Mouse (Mus musculus) spleen, postnatal 14 days (tissue): ENCODE results near the gene Gm10134.
"Not testable (repeated sequence)": the region's sequence is repeated elsewhere in the genome, so short reads cannot be mapped to it uniquely, and the experiment has no call there.

ENCODE experiments used
- DNase-seq, 2 experiments: peaks; one replicate each; pipeline ENCODE4 v3.0.0; 2021 to 2022; ENCODE audit warnings: low spot score in 2 of 2

The Gm10134 gene

DNA sequence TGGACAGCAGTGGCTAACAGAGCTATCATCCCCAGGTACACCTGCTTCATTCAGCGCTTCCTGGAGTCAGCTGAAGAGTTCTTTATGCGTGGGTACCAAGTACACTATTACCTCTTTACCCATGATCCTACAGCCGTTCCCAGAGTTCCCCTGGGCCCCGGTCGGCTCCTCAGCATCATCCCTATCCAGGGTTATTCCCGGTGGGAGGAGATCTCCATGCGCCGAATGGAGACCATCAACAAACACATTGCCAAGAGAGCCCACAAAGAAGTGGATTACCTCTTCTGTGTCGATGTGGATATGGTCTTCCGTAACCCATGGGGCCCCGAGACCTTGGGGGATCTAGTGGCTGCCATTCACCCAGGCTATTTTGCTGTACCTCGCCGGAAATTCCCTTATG lies 1.2 kb upstream of the Gm10134 start:
- DNase-seq, result no peak

DNA sequence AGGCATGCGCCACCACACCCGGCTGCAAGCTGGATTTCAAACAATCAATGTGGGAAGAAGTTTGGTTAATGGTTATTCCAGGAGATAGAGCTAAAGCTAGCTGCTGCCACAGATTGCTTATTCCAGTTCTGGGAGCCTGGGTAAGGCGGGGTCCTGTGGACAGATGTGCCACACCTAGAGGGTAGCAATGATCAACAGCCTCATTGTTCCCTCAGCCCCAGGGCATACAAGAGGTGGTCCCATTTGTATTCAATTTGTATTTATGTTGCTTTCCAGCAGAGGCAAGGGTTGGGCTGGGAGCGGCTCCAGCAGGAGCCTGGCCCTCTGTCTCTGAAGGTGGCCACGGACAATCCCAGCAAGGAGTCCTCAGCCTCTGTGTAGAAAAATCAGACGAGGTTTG lies 396 bp downstream of the Gm10134 start:
- DNase-seq, result no peak

DNA sequence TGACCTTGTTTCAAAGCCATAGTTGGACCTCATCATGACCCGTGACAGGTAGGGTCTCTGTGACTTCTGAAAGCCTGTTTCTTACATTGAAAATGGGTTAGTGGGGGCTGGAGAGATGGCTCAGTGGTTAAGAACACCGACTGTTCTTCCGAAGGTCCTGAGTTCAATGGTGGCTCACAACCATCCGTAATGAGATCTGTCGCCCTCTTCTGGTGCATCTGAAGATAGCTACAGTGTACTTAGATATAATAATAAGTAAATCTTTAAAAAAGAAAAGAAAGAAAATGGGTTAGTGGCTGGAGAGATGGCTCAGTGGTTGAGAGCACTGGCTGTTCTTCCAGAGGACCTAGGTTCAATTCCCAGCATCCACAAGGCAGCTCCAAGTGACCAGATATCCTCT lies 5.7 kb downstream of the Gm10134 start:
- not testable (repeated sequence) for DNase-seq

DNA sequence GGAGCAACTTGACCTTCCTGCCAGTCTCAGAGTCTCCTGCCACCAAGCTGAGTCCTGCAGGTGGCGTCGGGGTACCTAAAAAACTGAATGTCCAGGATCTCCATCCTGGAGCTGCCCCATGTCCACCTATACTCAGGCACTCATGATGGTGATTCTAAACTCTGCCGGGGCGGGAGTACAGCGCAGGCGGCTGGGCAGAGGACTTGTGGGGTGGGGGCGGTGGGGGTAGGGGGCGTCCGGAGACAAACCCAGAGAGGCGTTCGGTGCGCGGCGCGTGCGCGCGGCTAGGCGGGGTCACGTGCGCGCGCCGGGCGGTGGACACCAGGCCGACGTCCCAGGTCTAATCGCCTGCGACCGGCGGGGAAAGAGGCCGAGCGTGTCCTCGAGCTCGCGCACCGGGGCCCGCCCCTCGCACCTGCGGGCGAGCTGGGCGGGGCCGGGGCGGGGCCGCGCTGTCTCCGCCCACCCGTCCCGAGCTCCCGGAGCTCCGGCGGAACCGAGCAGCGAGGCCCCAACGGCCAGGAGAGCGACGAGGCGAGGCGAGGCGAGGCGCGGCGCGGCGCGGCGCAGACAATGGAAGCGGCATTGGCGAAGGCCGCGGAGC lies 7.0 kb downstream of the Gm10134 start, which contains the start of gene Ralgds:
TSS of gene Ralgds (plus strand) at position 328 of the 604 bp plus-strand sequence.
- no peak for DNase-seq

DNA sequence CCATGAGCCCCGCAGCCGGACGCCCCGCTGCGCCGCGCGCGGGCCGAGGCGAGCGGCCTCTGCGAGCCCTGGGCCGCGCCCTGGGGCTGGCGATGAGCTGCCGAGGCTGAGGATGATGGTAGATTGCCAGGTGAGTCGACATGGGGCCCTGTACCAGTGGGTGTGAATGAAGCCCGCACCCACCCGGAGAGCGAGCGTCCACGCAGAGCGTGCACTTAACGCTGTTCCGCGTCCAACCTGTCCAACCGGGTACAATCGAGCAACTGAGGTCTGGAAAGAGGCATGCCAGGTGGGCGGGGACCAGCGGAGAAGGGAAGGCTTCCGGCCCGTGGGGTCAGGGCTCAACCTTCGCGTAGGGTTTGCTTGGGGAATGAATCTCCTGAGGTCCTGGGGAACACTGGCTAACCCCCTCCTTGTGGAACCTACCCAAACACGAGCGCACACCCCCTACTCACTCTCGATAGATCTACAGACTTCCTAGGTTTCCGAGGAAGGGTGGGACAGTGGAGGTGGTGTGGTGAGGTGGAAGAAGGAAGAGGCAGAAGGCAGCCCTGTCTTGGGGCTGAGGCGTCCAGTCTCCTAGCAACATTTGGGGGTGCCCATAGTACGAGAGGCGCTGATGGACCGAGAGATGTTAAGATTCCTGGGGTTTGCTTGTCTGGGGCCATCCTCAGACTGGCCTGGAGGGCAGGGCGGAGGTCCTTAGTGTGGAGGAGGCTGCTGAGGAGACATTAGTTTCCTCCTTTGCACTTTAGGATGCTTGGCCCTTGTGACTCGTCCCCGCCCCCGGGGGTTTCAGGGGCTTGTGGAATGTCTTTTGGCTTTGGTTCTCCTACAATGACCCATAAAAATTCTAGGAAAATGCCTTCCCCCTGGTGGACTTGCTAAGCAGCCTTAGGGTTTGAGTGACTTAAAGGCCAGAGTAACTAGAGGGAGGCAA lies 7.8 kb downstream of the Gm10134 start:
- DNase-seq, result no peak

DNA sequence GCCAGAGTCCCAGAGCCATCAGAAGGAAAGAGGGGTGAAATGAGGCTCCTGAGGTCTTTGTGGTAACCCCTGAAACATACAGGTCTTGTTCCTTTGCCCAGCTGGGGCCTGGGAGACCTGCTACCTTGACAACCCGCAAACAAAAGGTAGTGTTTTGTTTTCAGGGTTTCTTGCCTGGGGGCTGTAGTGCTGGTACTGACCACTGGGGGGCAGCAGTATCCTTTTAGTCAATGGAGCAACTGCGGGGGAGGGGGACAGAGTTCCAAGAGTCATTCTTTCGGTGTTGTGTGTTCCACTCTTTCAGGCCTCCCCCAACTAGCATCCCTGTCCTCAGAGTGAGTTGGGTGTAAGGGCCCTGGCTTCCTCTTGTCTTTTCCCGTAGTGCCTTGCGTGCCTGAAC lies 8.6 kb downstream of the Gm10134 start:
- DNase-seq, result peak; percentile 66 to 80

DNA sequence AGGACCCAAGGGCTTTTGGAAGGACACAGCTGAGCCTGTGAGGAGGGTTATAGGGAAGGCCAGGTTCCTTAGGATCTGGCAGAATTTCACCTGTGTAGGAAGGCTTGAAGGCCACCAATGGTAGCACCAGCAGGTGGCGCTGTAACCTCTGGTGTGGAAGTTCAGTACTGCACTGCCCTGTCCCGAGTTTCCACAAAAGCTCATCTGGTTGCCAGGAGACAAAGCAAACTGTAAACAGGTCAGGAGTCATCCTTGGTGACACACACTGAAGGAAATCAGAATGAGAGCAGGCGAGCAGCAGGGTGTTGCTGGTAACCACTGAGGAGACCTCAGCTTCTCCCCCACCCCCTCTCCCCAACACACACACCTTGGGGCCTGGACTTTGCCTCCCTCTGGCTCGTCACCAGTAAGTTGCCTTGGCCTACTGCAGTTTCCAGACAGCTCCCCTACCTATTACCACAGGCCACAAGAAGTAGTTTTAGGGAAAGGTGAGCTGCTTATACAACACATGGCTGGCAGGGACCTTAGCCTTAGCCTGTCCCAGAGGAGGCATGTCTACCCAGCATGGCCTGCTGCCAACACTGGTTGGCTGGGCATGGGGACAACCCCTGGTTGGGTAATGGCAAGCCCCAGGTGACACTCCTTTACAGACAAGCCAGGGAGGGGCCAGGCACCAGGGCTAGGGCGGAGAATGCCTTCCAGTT lies 11.5 kb downstream of the Gm10134 start:
- DNase-seq, result peak; percentile 62 to 78

DNA sequence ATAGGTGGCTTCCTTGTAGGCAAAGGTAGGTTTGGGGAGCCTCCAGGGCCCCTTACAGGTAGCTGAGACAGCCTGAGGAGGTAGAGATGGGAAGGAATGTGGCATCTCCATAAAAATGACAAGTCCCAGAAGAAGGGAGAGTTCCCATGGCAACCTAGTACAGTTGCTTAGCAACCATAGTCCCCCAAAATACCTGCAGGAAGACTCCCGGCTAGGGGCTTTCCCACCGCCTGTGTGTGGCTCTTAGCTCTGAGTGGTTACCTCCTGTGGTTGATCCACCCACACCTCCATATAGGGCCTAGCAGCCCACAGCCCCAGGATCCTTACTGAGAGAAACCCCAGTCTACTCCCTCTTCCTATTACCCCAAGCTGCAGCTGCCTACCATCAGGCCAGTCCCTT lies 12.3 kb downstream of the Gm10134 start:
- DNase-seq, result no peak

DNA sequence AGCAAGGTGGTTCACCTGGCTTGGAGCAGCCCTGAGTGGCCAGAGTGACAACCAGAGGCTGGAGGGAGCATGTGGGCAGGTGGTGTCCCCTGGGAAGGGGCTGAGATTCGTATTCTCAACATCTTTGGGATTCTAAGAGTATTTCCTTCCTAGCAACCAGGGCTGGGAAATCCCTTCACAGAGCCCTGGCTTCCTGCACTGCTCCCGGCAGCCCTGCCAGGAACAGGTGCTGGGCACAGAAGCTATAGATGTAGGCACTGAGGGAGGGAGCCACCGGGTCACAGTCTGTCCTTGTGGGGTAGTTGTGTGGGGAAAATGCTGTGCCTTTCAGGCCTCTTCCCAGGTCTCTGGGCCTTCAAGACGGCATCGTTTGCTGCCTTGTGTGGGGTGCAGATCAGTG lies 14.7 kb downstream of the Gm10134 start:
- no peak for DNase-seq

DNA sequence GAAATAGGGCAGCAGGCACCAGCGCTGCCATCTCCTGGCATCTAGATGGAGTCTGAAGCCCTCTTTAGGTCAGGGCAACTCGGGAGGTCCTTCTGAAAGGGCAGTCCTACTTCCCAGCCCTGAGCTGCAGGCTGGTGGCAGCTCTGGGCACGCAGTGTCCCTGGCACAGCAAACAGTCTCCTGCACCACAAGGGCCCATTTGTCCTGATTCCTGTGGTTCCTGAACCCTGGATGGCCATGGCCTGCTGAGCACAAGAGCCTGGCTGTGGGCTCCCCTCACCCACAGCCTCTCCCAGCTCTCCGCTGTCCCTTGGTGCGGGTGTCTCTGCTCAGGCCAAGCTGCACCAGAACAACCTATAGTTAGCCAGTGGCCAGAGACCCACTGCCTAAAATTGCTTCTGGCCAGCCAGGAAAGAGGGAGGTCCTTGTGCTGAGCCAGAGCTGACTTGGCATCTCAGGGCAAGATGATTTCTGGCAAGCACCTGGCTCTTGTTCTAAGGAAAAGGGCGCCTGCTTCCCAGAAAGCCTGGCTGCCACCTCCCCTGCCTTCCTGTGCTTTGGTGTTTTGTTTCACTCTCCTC lies 15.8 kb downstream of the Gm10134 start:
- no peak for DNase-seq

DNA sequence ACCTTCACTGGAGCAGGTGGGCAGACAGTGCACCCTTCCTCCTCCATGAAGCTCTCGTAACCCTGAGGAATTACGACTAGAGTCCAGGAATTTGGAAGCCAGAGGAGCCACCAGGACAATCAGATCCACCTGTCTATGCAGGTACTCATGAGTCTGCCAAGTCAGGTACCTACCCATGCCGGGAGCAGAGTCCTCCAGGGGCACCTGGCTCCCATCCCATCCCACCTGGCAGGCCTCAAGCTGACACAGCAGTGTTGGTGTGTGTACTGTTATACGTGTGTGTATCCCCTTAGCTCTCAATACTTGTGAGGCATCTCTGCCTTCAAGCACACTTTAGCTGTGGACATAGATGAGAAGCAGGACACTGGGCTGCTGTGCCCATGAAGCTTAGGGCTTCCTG lies 16.3 kb downstream of the Gm10134 start:
- DNase-seq, result no peak

DNA sequence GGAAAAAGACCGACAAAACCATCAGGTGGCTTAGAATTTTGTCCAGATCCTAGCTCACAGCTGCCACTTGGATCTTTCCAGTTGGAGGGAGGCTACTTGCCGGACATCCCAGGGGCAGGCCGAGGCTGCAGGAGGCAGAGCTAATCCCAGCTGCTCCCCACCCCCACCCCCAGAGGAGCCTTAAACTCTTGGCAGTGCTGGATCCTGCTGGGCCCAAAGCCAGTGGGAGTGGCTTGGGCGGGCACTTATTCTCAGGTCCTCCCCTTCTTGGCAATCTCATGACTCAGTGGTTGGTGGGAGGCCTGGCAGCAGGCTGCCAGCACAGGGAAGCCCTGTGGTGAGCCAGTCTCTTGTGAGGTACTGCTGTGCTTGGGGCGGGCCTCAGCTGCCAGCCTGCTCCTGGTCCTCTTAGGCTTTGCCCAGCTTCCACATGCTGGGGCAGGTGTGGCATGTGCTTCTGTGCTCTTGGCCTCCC lies 17.8 kb downstream of the Gm10134 start:
- no peak for DNase-seq

DNA sequence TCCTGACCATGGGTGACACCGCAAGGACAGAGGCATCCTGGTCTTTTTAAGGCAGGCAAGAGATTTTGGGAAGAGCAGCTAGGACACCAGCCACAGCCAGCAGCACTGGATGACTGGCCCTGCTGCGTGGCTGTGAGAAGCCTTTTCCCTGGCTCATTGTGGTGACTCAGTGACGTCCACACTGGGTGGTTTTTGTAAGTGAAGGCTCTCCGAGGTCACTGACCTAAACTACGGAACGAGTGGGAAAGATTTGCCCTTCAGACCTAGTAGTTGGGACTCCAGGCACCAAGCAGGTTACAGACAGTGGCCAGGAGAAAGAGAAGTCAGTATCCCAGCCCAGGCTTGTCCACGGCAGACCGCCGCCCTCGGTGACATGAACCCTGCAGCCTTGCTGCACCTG lies 18.5 kb downstream of the Gm10134 start:
- no peak for DNase-seq

DNA sequence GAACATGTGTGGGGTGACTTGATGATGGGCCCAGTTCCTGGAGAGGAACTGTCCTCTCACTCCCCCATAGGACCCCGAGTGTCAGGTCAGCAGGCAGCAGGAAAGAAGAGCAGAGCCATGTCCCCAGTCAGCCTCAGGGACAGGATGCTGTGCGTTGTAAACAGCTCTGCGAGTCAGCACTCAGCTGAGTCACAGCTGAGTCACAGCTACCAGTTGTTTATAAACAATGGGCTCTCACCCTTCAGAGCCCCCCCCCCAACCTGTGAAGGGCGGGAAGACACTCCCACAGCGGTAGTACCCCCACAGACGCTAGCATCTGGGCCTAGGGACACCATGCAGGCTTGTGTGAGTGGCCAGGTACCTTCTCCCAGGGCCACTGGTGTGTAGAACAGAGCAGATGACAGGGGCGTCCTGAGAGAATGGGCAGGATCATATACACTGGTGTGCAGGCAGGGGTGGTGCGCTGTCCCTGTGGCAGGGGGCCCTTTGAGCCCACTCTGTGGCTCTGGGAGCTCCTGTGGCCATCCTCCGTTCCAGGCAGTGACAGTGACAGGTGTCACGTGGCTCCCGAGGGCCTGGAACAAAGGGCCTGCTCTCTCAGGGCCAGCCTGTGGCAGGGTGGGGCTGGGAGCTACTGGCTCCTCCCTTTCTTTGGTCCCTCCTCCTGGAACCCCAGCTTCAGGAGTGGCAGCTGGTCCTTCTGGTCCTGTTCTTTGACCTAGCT lies 19.5 kb downstream of the Gm10134 start:
- no peak for DNase-seq

DNA sequence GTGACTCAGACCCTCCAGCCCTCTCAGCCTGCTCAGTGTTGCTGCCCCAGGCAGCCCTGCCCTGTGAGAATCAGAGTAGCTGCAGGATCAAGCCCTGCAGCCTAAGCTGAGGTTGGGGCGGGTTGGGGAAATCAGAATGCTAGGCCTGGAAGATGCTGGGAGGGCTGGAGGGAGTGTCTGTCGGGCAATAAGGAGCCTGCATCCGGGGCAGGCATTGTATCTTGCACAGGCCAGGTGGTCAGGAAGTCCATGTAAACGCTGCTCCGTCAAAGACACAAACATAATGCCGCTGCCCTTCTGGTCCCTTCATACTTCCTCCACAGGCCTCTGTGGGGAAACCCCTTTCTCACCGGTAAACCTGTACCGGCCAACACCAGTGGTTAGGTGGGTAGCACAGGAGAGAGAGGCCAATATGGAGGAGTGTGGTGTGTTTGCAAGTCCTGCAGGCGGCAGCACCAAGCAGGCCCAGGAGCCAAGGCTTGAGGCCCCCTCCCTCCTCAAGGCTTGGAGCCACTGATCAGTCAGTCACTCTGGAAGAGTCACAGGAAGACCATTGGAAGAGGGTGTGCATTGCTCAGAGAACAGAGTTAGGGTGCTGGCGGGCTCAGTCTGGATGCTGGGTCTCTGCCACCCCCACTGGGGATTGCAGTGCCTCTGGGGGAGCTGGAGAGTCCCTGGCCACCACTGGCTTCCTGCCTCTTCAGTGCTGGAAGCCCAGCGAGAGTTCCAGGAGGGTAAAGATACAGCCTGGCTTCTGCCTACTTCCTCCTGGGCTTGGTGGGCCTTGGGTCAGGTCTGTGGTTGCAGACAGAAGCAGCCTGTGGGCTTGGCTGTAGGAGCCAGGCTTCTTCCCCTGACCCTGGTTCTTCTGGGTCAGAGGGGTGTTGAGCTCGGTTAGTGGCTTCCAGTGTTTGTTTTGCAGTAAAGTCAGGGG lies 20.3 kb downstream of the Gm10134 start:
- DNase-seq, result no peak

DNA sequence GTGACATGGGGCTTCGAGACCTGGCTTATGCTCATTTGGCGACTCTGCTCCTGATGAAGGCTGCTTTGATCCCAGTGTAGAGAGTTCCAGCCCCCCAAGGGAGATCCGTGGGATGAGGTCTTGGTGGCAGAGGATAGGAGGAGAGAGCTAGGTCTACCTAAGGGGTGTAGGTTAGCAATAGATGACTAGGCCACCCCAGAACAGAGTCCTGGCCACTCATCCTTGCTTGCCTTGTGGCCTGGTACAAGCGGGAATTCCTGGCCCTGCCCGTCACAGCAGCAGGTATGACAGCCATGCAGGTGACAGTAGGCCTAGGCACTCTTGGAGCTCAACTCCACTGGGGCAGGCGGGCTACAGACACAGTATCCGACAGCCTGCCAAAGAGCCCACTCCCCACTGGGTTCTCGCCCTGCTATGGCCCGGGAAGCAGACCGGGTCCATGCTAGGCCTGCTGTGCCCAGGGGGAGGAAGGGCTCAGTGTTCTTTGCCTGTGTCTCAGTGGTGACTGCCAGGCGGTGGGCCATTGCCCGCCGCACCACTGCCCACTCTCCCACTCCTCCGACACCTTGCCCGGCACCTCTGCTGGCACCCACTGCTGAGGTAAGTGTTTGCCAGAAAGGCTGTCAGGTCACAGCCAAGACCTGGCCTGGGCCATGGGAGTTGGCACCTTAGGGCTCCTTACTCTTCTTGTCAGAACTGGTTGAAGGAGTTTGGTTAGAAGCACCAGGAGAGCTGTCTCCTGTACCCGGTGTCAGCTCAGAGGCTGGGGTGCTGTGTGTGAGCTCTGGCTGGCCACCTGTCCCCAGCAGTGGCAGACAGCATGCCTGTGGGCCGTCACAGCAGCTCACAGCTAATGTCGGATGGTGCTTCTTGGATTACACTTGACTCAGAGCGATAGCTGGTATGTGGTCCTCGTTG lies 21.8 kb downstream of the Gm10134 start:
- DNase-seq, result no peak

DNA sequence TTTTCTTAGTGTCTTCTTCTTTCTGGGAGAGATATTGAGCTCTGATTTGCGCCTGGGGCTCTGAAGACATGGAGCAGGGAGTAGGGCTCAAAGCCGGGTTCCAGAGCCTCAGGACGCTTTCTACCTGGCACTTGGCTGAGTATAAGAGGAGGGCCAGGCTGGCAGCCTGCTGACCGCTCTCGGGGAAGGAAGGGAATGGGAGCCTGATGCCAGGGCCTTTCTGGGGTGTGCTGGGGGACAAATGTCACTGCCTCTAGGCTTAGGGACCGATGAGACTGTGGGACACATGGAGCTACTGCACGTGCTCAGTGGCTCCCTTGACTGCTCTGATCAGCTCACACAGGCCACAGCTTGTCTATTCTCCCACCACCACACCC lies 22.4 kb downstream of the Gm10134 start:
- no peak for DNase-seq

DNA sequence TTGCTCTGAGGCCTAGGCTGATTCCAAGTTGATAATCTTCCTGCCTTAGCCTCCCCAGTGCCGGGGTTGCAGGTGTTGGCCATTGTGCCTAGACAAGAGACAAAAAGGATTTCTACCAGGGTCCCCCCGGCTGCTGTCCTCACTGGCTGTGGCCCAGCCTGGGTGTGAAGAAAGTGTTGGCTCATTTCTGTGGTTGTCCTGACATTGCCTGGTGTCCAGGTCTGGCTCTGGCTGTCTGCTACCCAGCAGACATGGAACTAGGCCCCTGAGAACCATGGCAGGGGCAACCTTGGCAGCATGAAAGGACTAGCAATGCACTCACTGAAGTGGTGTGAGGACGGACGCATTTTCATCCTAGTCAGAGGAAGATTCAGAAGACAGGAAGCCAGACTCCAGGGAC lies 24.0 kb downstream of the Gm10134 start:
- DNase-seq, result no peak

DNA sequence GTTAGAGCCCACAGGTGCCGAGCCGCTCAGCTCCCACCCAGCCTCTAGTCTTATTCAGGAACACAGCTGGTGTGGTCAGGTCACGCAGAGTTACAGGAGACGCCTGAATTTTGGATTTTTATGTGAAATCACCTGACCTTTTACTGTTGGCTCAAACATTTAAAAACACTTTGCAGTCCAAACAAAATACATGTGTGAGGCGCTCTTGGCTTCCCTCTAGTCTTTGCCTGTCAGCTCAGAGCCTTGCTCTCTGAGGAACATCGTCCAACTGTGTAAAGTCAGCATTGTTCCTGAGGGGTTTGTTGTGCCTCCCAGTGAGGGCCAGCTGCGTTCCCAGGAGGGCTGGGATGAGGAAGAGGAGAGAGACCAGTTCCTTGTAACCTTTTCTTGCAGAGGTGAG lies 24.4 kb downstream of the Gm10134 start:
- no peak for DNase-seq
